Mouse (Mus musculus): ENCODE results near the gene Plk3.

DNA sequence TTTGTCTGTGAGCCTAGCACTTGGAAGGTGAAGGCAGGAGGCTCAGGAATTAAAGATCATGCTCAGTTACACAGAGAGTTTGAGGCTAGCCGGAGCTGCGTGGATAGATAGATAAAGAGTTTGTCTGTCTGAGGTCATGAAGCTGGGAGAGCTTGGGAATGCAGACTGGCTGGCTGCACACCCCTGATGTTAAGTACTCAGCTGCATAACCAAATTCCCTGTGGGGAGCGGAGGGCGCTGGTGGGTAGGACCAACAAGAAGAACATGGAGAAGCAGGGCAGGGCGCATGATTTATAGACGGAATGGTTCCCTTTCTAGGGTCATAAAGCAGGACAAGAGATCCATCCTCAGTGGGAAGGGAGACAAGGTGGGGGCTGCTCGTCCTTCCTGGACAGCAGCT is 9.3 kb upstream of the Plk3 start:
- TF ChIP-seq CTCF (IDR thresholded peaks at IDR 0.05; ENCODE audit: control insufficient read depth, insufficient read depth, insufficient read length) (no peak), USF1 (IDR thresholded peaks at IDR 0.05; ENCODE audit: low read depth) (no peak), CEBPB (IDR thresholded peaks at IDR 0.05; ENCODE audit: low read depth) (no peak), MAX (IDR thresholded peaks at IDR 0.05) (no peak), MYOG (IDR thresholded peaks at IDR 0.05; ENCODE audit: control insufficient read depth, extremely low read depth, insufficient read length) (no peak), MYOD1 (IDR thresholded peaks at IDR 0.05; ENCODE audit: control insufficient read depth, insufficient read length, low read depth) (no peak)

Data from C2C12 (cell line).